In the genomic region with DNA sequence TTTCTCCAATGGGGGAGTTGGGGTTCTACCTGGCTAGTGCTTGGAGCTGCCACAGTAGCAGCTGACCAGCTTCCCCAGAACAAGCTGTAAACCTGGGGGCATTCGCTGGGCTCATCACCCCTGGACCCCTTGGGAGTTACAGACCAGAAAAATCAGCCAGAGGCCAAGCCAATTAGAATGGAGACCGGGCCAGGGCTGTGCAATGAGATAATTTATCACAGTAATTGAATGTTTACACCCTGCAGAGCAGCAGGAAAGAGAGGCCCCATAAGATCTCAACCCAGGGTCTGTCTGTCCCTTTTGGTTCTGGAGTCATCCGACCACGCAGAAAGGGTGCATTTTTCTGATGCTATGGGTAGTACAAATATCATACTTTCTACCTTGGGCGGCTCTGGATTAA, we compare ENCODE assay signal across 9 mouse cellular contexts. TPM values are rescaled to one million over a fixed set of nuclear protein-coding genes. Genes with fewer than 3 reads are reported as not detected.
DNase-seq lines count a peak whose midpoint lies in the region; ATAC-seq and TF ChIP-seq lines count a peak whose summit lies in the region.
"Had no signal": no experiment of that assay in that cellular context is flagged by ENCODE, and none has a peak within 500 bp of the region (broad histone marks: within the 10 kb centered on the region; RNA-seq: fewer than 3 reads in every experiment).

No protein-coding gene starts in this region.

- no peak for TF ChIP-seq CTCF in ES-Bruce4 (IDR thresholded peaks at IDR 0.05; ENCODE audit: low read depth, low read length)
- TF ChIP-seq CTCF in forebrain, postnatal 0 days (IDR thresholded peaks at IDR 0.05; ENCODE audit: low read depth): no peak
- no peak for TF ChIP-seq CTCF in liver, postnatal 0 days (IDR thresholded peaks at IDR 0.05; ENCODE audit: low read depth)

- no peak for ATAC-seq in forebrain, postnatal 0 days
- no peak for ATAC-seq in liver, postnatal 0 days
- ATAC-seq in cerebellum, adult (ENCODE audit: insufficient number of reproducible peaks, low FRiP score, low TSS enrichment): no peak
- ATAC-seq: CD4-positive, CD25-positive, alpha-beta regulatory T cell, adult 4 months had no signal

- peak overlapping the region; percentile 94 for H3K9ac ChIP-seq in ES-Bruce4 (ENCODE audit: low read depth, poor library complexity, severe bottlenecking)
- H3K9ac ChIP-seq in forebrain, postnatal 0 days: peak overlapping the region; percentile 79
- H3K9ac ChIP-seq in liver, postnatal 0 days (replicated peaks): peak overlapping the region; percentile 96

- no peaks in the 10 kb centered on the region for H3K27me3 ChIP-seq in ES-Bruce4 (ENCODE audit: control insufficient read depth, insufficient read depth, low read length, poor library complexity, severe bottlenecking)
- H3K27me3 ChIP-seq in forebrain, postnatal 0 days (ENCODE audit: insufficient read depth, low read length): no peaks in the 10 kb centered on the region
- no peaks in the 10 kb centered on the region for H3K27me3 ChIP-seq in liver, postnatal 0 days (ENCODE audit: insufficient read depth, low read length)

- 20% methylated on average over 5 of the region's 5 CpGs for WGBS in forebrain, postnatal 0 days
- WGBS in liver, postnatal 0 days (ENCODE audit: insufficient replicate concordance): 13% methylated on average over 5 of the region's 5 CpGs

- TF ChIP-seq EP300 in ES-Bruce4 (IDR thresholded peaks at IDR 0.05; ENCODE audit: insufficient read depth, low read depth, low read length): no peak
- no peak for TF ChIP-seq EP300 in liver, postnatal 0 days (IDR thresholded peaks at IDR 0.05; ENCODE audit: low read depth)

- peak; percentile 91 for DNase-seq in heart, adult 11 months
- DNase-seq in heart, adult 18-20 months: no peak
- DNase-seq in forebrain, postnatal 0 days: no peak
- DNase-seq in liver, postnatal 0 days: no peak
- no peak for DNase-seq in adipocyte (ENCODE audit: low spot score)
- no peak for DNase-seq in lung, postnatal 10 days

- TF ChIP-seq POLR2A in ES-Bruce4 (IDR thresholded peaks at IDR 0.05; ENCODE audit: insufficient read depth, low read length): no peak

- peak overlapping the region; percentile 84 for H3K4me3 ChIP-seq in ES-Bruce4 (ENCODE audit: low read depth, low read length)
- peak overlapping the region; percentile 78 for H3K4me3 ChIP-seq in forebrain, postnatal 0 days (ENCODE audit: low read depth, low read length)
- H3K4me3 ChIP-seq in liver, postnatal 0 days (ENCODE audit: low read depth, low read length): peak overlapping the region; percentile 73

- no peaks in the 10 kb centered on the region for H3K9me3 ChIP-seq in ES-Bruce4 (replicated peaks; ENCODE audit: control insufficient read depth, insufficient read depth, low read length, poor library complexity, severe bottlenecking)
- H3K9me3 ChIP-seq in forebrain, postnatal 0 days (ENCODE audit: low read length): no peaks in the 10 kb centered on the region
- no peaks in the 10 kb centered on the region for H3K9me3 ChIP-seq in liver, postnatal 0 days (ENCODE audit: low read length)

- H3K27ac ChIP-seq in ES-Bruce4 (ENCODE audit: insufficient read depth, low read length): no peak overlapping the region
- H3K27ac ChIP-seq in forebrain, postnatal 0 days (ENCODE audit: low read depth, low read length): no peak overlapping the region
- H3K27ac ChIP-seq in liver, postnatal 0 days (ENCODE audit: low read depth): peak overlapping the region; percentile 98

- peak overlapping the region; percentile 97 for H3K4me2 ChIP-seq in forebrain, postnatal 0 days (ENCODE audit: low read depth)
- peak overlapping the region; percentile 90 for H3K4me2 ChIP-seq in liver, postnatal 0 days (ENCODE audit: low read depth, low read length)

- H3K36me3 ChIP-seq in ES-Bruce4 (ENCODE audit: control insufficient read depth, insufficient read depth, low read length, poor library complexity, severe bottlenecking): no peaks in the 10 kb centered on the region
- H3K36me3 ChIP-seq in forebrain, postnatal 0 days (ENCODE audit: insufficient read depth): no peaks in the 10 kb centered on the region
- H3K36me3 ChIP-seq in liver, postnatal 0 days (replicated peaks; ENCODE audit: insufficient read depth, low read length): peaks cover 12% of the 10 kb centered on the region

- peaks cover 22% of the 10 kb centered on the region for H3K4me1 ChIP-seq in ES-Bruce4 (ENCODE audit: control insufficient read depth, insufficient read depth, low read length)
- H3K4me1 ChIP-seq in forebrain, postnatal 0 days (ENCODE audit: insufficient read depth): peaks cover 27% of the 10 kb centered on the region
- peaks cover 78% of the 10 kb centered on the region for H3K4me1 ChIP-seq in liver, postnatal 0 days (ENCODE audit: insufficient read depth)

RNA-seq across cellular contexts. Expression of a gene that starts 26.9 kb away (rescaled TPM):
- total RNA-seq in heart, adult 18-20 months (2021): 10 to 100 TPM; 10.5 to 13.3 TPM
- polyA plus RNA-seq in ES-Bruce4 (2011; ENCODE audit: insufficient read depth, insufficient read length, low read depth, missing spikeins): 28.3 and 30.1 TPM in 2 replicates
- total RNA-seq in forebrain, postnatal 0 days (2014; rRNA removed): 7.0 and 7.9 TPM in 2 replicates
- 2.2 and 2.5 TPM in 2 replicates for polyA plus RNA-seq in forebrain, postnatal 0 days (2015; fragmentation: Nextera tagmentation; extraction: Ambion mirVana)
- polyA plus RNA-seq in liver, postnatal 0 days (2015; fragmentation: Nextera tagmentation; extraction: Ambion mirVana): 2.6 and 2.8 TPM in 2 replicates

RNA-seq across cellular contexts. Expression of a gene that starts 43.5 kb away (rescaled TPM):
- total RNA-seq in heart, adult 18-20 months (2021): under 1 TPM in 1 of 2 experiments, not detected in 1; 0.22 TPM
- polyA plus RNA-seq in ES-Bruce4 (2011; ENCODE audit: insufficient read depth, insufficient read length, low read depth, missing spikeins): 0.38 TPM in 1 of 2 replicates, not detected in the other
- total RNA-seq in forebrain, postnatal 0 days (2014; rRNA removed): 13.9 and 14.2 TPM in 2 replicates
- 9.3 and 12.0 TPM in 2 replicates for polyA plus RNA-seq in forebrain, postnatal 0 days (2015; fragmentation: Nextera tagmentation; extraction: Ambion mirVana)
- polyA plus RNA-seq in liver, postnatal 0 days (2015; fragmentation: Nextera tagmentation; extraction: Ambion mirVana): 0.28 and 0.35 TPM in 2 replicates
- polyA plus RNA-seq: CD4-positive, CD25-positive, alpha-beta regulatory T cell, adult 4 months had no signal
